Mouse (Mus musculus) layer of hippocampus, postnatal 36 days (tissue): ENCODE results near the gene Man2a1. TPM values are rescaled to one million over a fixed set of nuclear protein-coding genes. Genes with fewer than 3 reads are reported as not detected.

Experiments used
- DNase-seq, 2 experiments: peaks; one replicate each; pipeline ENCODE4 v3.0.0; 2022
- total RNA-seq, 2 experiments: library from RNA; stranded (reverse); gene quantifications; 2 replicates each; pipeline ENCODE4 v1.2.3; 2021

Gene Man2a1
- total RNA-seq, 2 experiments from 2014 or later: 14.9 to 16.4 TPM

DNA sequence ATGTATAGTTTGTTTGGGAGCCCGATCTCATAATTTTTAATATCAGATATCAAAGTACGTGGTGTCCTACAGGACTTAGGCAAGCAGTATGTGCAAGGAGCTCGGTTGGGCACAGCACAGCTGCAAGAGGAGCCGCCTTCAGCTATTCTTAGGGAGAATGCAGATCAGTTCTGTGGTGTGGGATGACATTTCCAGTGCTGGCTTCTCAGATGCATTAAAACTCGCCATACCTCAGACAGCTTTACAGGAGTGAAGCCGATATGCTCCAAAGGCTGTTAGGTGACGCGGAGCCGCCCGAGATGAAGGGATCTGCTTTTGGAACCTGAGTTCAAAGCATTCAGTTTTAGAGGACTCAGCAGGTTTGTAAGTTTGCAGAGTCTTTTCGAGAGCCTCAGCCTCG lies 30.0 kb downstream of the Man2a1 start:
- no peak for DNase-seq

DNA sequence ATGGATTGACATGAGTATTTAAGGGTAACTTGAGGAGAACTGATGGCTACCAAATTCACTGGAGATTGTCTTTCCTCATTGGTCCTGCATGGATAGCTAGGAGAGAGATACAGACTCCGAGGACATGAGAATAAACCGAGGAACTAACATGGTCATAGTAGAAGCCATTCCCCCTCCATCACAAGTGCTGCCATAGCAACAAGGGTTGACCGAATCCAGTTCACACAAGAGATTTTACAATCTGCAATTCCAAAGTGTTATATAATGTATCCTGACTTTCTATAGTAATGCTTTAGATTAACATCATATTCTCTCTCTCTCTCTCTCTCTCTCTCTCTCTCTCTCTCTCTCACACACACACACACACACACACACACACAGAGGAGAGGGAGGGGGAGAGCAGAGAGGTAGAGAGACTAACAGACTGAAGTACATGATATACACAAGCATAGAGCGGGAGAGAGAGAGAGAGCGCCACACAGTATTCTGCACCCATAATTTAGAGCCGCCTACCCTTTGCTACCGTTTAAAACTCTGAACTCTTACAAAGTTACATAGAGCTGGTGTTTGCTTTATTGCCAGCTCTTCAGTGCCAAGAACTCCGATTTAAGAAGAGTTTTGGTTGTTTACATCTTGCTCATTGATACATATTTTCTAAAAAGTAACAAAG lies 37.5 kb downstream of the Man2a1 start:
- no peak for DNase-seq

DNA sequence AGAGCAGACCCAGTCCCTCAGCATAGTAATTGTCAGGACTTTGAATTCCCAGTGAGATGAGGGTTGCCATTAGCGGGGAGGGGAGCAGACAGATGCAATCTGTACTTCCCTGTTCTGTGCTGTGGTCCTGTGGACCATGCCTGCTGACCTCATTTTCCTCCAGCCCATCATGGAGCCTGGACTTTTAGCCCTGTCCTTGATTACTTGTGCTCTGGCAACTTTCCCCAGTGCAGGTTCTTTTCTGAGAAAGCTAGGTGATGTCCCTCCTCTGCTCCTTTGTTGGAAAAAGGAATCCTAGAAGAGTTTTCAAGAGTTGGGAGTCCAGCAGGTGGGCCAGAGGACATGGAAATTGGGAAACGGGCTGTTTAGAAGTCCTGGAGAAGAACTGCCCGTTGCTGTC lies 40.8 kb downstream of the Man2a1 start:
- DNase-seq: no peak

DNA sequence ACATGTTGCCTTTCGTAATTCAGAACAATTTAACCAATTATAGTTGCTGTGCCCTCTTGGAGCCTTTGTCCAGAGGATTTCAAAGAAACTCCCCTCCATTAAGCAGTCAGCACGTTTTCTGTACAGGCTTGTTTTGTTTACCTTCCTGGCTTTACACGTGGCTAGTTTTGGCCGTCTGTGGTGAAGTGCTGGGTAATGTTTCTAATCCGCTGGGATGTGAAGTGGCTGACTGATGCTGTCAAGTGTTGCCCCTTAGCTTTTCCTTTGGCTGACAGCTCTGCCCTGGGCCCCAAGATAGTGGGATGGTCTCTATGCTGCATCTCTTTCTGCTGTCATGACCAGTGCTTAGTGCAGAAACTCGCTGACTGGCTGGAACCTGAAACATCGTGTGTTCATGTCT lies 43.1 kb downstream of the Man2a1 start:
- no peak for DNase-seq

DNA sequence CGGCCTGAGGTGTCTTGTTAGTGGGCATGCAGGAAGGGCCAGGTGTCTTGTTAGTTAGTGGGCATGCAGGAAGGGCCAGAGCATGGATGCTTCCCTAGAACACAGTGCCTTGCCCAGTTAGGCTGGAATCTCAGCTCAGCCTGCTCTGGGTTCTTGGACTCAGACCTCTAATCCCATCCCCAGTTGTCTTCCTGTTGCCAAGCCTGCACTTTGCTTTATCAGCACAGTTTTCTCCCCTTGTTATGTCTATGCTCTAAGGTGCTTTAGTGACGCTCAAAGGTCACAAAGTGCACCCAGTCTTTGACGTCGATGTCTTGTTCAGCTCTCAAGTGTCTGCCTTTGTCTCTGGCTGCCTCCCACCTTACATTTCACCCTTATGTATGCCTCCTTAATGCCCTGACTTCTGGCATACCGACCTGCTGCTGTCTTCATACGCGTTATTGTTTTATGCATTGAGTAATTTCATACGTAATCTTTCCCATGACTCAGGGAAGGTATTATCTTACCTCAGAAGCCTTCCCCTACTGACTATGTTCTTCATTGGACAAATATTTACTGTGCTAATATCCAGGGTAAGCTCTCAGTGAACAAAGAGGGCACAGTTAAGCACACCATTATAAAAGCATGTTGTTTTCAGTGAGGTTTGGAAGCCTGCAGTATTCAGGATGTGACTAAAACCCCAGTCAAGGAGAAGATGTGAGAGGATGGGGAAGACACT lies 44.5 kb downstream of the Man2a1 start:
- DNase-seq: no peak

DNA sequence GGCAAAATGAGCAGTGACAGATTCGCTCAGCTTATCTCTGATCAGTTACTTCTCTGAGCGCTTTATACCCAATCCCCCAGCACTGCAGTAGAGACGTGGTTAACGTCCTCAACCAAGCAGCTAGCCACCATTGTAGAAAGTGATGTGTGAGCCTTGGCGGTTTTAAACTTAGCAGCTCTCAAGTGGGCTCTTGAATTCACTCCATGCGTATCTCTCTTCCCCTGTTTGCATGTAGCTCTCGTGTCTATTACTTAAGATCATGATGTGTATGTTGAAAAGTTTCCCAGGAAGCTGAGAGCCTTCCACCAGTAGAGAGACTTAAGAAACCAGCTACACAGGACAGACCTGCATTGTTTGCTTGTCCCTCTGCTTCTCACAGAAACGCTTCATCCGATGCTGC lies 46.9 kb downstream of the Man2a1 start:
- DNase-seq: no peak

DNA sequence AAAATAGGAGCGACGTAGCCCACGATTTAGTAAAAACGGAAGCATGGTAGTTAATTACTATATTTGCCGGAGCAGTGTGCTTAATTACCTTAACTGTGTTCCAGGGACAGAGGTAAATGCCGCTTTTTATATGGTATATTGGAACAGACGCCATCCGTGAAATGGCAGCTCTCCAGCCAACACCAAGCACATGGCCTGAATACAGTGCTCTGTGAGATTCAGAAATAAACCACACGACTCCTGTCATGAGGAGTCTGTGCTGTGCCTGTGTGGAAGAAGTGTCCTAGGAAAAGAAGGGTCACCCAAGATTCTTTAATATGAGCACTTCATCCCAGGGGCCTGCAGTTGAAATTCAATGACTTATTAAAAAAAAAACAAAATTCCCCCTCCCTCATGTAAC lies 50.2 kb downstream of the Man2a1 start:
- DNase-seq: no peak

DNA sequence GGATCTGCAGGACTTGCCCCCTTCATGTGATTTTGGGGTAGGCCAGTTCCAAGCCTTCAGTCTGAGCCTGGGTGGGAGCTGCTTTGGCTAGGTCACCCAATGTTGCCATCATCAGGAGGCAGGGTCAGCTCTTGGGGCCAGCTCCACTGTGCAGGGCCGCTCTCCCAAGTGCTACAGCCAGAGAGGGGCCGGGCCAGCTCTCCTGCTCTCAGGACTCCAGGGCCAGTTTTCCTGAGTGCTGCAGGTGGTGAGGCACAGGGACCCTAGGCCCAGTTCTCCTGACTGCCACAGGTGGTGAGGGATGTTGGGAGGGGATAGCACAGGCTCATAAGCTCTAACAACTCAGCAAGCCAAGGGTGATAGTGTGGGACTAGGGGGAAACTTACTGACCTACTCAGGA lies 53.1 kb downstream of the Man2a1 start:
- no peak for DNase-seq

DNA sequence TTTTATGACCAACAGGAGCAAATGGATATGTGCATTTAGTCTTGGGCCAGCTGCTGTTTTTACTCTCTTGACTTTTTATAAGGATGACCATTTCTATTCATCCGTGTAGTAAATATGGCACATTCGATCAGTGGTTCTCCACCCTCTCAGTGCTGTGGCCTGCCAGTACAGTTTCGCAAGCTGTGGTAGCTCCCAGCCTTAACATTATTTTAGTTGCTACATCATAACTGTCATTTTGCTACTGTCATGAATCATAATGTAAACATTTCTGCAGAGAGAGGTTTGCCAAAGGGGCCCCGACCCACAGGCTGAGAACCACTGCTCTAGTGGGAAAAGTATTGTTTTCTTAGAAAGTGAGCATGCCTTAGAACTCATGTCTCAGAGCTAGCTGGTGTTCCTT lies 59.1 kb downstream of the Man2a1 start:
- DNase-seq: no peak

DNA sequence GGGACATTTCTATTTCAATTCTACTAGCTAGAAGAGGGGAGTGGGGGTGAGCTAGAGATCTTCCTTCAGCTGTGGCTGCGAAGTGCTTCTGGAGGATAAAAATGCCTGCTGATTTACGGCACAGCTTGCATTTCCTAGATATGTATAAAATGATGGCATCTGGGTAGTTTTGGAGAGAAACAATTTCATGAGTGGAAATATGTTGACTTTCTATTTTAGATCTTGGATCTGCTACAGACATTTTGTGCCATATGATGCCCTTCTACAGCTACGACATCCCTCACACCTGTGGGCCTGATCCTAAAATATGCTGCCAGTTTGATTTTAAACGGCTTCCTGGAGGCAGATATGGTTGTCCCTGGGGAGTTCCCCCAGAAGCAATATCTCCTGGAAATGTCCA lies 66.0 kb downstream of the Man2a1 start:
- no peak for DNase-seq

DNA sequence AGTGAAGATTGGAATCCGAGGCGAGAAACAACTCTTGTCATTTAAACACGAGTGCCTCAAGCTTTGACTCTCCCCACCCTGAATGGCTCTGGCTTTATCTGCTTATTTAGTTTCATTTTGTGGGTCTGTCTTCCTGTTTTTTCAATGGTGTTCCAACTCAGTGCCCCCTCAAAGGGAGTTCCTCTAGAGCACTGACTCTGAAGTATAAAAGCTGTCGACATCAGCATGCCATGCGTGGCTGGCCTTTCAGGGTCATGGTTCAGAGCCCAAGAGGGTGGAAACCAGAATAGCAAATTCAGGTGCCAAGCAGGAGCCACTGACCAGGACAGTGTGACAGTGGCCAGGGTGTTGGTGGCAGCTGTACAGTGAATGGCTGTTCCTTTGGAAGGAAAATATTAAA lies 68.0 kb downstream of the Man2a1 start:
- DNase-seq: no peak

DNA sequence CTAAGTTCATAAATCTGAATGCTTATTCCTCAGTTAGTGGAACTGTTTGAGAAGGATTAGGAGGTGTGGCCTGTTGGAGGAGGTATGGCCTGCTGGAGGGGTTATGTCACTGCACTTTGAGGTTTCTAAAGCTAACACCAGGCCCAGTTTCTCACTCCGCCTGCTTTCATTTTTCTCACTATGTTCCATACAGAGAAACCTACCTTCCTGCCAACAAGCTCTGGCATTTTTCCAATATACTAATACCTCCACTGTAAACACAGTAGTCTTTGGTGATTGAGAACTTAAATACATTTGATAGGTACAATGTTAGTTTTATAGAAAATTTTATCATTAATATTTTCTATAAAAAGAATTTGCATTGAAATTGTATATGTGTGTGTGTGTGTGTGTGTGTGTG lies 73.9 kb downstream of the Man2a1 start:
- no peak for DNase-seq

DNA sequence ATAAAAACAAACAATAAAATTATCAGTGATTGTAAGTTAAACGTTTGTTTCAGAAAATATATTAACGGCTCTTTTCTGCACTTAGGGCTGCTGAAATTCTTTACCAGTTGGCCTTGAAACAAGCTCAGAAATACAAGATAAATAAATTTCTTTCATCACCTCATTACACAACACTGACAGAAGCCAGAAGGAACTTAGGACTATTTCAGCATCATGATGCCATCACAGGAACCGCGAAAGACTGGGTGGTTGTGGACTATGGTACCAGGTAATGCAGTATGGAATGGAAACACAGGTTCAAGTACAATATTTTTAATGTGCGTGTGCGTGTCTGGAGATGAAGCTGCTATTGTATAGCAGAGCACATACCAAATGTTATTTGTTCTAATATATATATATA lies 74.4 kb downstream of the Man2a1 start:
- no peak for DNase-seq

DNA sequence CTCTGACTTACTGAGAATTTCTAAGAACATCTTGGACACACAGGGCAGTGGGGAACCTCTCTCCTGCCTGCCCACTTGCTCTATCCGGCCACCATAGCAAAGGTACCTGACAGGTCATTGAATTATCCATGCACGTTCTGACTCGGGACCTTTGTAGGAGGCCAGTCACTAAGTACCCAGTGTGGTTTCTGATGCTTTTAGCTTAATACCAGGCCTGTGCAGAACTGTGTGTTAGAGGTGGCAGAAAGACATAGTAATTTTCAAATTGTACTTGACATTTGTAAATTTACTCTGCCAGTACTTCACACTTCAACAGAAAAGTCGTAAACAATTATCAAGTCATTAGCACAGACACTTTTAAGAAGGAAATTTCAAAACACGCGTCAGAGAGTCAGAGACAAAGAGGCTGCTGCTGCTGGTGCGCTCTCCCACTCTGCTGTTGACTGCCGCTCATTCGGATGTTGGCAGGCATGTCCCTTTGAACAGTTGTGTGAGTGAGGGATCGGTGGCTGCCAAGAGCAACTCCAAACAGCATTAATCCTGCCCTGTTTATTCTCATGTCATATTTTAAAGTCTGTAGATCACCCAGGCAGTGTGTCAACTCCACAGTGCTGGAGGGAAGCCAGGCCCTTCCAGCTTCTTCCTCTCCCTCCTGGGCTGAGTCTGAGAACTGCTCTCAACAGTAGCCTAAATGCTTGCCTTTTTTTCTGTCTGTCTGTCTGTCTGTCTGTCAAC lies 76.4 kb downstream of the Man2a1 start:
- DNase-seq: peak; percentile 25 to 56

DNA sequence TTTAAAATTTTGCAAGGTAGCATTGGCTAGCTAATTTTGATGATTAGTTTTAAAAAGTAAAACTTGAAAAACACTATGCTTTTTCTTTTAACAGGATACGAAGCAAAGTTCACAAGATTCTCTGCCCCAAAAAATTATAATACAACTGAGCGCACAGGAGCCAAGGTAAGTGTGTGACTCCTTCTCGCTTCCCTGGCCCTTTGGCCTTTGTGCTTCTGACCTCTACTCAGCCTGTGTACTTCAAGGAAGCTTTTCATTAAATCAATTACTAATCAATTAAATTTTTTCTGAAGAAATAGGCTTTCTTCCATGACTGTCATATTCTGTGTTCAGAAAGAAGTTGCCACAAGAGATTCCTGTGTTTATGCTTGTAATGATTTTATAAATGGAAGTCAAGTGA lies 80.9 kb downstream of the Man2a1 start:
- no peak for DNase-seq

DNA sequence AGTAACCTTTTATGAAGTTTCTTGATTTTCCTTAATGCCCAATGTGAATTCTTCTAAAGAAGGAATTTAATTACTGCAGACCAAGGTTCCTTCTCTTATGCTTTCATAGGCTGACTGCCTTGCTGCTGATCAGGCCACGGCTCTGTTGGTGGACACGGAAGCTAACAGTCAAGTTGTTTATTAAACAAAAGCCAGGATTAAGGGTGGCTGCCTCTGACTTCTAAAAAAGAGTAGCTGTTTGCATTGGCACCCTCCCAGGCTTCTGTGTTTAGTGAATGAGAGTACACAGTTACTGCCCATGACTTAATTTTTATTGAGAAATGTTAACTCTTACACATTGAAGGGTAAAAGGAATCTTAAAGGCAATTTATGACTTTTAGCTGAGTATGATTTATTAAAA lies 81.4 kb downstream of the Man2a1 start:
- no peak for DNase-seq

DNA sequence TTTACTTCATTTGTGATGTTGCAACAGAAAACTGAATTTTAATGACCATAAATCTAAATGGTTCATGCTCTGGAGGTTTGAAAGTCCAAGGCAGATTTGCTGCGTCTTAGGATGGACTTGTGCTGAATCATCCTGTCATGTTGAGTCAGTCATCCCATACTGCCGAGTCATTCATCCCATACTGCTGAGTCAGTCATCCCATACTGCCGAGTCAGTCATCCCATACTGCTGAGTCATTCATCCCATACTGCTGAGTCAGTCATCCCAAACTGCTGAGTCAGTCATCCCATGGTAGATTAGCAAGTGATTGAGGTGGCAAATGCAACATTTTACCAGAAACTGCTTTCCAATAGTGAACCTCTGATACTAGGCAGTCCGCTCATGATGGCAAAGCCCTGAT lies 83.6 kb downstream of the Man2a1 start:
- no peak for DNase-seq

DNA sequence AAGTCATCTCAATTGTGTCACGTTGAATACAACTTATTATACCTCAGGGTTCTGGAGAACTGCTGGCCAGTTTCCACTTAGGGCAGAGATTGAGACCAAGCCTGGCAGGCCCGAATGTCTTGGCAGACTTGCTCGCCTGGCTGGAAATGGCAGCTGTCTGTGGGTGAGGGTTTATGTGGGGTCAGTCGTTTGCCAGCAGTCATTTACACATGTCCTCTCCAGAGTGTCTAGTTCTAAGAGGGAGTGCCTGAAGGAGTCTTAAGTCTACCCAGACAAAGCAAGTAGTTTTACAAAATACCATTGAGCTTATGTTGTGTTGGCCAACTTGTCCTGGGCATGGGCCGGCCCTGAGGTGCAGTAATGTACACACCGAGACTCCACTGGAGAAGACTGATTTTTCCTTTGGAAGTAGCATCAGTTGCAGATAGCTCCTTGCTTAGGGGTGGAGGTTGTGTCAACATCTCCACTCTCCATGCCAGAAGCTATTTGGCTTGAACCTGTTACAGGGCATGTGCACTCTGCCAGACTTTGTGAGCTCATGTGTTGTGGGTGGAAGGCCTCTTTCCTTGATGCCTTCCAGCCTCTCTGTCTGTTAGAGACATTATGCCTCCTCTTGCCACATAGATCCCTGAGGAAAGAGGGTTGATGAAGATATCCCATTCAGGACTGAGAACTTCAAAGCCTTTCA lies 84.8 kb downstream of the Man2a1 start:
- peak; percentile 14 to 15 for DNase-seq

DNA sequence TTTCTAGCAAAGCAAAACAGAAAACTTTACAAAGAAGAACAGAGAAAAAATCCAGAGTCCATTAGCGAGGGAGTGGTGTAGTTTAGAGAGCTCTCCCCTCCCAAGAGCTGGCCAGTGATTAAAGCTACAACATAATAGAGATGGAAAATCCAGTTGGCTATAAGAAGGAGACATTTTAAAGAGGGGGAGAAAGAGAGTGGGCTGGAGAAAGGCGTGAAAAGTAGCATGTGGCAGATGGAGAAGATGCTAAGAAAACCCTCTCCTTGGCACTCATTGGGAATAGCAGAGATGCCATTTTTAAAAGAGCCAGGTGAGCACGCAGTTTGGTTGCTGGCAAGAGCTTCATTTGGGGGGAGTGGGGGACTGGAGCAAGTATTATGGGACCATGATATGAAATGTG lies 89.1 kb downstream of the Man2a1 start:
- no peak for DNase-seq

DNA sequence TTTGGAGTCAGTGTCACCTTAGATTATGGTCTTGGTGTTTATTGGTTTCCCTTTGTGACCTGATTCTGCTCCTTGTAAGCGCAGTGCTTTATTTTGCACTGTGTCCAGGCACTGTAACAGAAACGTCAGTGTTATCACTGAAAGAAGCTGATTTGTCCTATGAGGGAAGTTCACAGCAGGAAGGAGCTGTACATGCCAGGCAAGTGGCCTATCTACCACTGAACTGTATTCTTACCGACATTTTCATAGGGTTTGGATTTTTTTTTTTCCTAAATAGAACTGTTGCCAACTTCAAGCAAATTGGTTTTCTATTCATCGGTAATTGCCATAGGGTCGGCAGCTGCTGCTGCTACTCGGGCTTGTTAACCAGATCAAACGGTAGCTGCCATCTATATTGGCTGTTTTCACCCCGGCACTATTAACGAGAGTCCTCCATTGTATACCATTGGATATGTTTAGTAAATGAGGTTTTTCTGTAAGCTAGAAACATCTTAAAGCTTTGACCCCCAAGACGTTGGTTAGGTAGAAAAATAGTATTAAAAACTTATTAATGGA lies 96.8 kb downstream of the Man2a1 start:
- DNase-seq: no peak

DNA sequence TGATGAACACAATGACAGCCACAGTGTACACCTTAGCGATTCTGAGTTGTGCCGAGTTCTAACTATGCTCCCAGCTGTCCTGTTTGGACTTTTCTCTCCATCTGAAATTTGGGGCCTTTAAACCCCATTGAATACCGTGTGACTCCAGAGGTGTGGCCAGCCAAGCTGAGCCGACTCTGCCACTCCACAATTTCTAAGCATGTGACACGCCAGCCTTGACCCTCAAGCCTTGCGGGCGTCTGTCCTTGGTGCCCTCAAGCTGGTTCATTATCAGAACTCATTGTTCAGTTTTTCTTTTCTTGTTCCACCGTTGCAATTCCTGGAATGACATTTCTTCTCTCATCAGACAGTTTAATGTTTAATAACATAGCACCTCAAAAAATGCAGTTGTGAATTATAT lies 98.0 kb downstream of the Man2a1 start:
- DNase-seq: no peak

DNA sequence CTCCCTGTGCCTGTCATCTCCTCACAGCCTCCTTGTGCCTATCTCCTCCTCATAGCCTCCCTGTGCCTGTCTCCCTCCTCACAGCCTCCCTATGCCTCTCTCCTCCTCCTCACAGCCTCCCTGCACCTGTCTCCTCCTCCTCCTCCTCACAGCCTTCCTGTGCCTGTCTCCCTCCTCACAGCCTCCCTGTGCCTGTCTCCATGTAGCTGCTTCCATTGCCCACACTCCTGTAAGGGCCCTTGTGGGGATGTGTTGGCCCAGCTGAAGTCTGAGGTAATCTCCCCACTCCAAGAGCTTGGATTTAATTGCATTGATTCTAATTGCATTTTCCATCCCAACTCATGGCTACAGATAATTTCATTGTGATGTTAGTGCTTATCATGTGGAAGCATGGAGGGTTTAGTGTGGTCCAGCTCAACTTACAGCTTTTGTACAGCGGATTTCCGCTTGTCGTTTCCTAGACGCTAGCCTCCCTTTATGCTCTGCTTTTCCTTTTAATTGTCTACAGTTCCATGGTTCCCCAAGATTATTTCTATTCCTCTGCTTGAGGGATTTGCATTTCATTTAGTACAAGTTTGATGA lies 103.2 kb downstream of the Man2a1 start:
- DNase-seq: no peak

DNA sequence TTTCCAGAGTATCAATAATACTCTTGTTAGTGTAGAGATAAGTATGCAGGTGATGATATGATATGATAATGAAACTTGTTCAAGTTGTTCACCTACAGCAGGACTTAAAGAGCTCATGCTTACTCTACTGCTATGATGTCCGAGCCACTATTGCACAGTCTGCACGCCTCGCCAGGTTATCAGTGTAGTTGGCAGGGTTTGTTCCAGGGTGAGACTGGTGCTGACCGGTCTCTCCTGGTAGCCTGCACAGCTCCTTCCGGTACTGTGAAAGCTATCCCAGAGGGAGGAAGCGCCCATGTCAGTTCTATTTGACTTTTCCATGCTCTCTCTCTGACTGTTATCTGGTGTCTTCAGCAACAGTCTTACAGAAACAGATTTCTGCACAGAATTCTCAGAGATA lies 107.0 kb downstream of the Man2a1 start:
- no peak for DNase-seq
